Mouse (Mus musculus) liver, adult 2 months (tissue): ENCODE data around the gene Shroom1.

ENCODE experiments used
- CTCF ChIP-seq: fragments of 200-500 bp; IDR thresholded peaks from 2 replicates; pipeline ENCODE4 v1.5.1; 2011; ENCODE audit warnings: low read depth, low read length, control low read depth
- POLR2A ChIP-seq: fragments of 200-500 bp; IDR thresholded peaks from 2 replicates; pipeline ENCODE4 v1.6.1; 2011; ENCODE audit warnings: low read length, control low read depth; ENCODE audit not compliant: insufficient read depth; ENCODE audit errors: extremely low read depth

- TF ChIP-seq CTCF (no peak), POLR2A (no peak)
Observed at GRCm38 (mm10) chr11:53441921-53442320, 15.1 kb upstream of the Shroom1 start.
